Mouse (Mus musculus) subcutaneous adipose tissue, adult 2 months (tissue): ENCODE data around the gene Snx1. TPM values are rescaled to one million over a fixed set of nuclear protein-coding genes. Genes with fewer than 3 reads are reported as not detected.

ENCODE experiments used
- polyA plus RNA-seq: library from polyadenylated mRNA; depleted of rRNA; stranded (reverse); fragments of >200 nt; gene quantifications from 2 replicates; pipeline ENCODE4 v1.2.3, GENCODE M21; 2012; ENCODE audit warnings: low replicate concordance; rRNA removed

Snx1 gene
- polyA plus RNA-seq: 52.9 and 78.0 TPM in 2 replicates

DNA sequence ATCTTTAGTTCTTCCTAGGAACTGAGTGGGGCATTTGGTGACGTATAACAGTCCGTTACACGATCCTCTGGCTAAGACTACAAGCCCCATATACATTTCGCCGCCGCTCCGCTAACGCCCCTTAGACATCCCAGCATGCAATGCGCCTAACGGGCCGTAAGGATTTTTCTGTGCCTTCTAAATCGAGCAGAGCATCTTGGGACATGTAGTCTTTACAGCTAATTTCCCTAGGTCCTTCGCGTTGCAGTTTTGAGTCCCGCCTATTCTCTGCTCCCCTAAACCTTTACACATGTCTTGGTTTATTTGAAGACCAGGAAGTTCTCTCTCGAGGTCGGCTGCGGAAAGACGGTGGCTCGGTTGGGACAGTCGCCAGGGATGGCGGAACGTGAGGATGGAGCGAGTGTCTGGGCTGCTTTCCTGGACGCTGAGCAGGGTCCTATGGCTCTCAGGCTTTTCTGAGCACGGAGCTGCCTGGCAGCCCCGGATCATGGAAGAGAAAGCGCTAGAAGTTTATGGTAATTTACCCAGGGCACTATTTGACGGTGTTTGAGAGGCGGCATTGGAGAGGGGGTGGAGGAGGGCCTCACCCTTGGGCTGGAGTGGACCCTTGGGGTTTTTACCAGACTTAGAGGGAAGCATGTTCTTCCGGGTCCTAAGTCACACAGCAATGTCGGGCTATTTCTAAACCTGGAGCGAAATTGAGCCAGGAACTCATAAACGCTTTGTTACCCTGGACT is at the start of gene Snx1, which contains the start of gene Ciao2a:
Gene Snx1 (minus strand): TSS at position 132 of the 737 bp plus-strand sequence.
Gene Ciao2a (plus strand): TSS at position 156 of the 737 bp plus-strand sequence.

GRCm38 (mm10) chr9:66157958-66158830 is 31.8 kb upstream of the Snx1 start, which contains the start of gene Dapk2:
Dapk2 (plus strand) TSS chr9:66158223.

DNA sequence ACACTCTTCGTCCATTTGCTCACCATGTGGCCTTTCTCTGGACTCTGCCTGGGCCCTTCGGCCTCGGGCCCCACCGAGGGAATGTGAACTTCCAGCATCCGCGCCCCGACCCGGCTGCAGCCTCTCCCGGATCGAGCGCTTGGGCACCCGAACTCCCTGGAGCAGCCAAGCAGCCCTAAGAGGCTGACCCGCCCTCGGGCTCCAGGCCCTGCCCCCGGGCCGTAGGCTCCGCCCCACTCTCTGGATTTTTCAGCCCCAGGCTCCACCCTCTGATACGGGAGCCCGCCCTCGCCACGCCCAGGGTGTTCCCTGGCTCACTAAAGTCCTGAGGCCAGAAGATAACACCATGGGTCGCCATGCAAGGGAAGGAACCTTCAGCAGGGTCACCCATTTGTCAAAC is 56.8 kb downstream of the Snx1 start, which contains the start of gene Snx22:
Gene Snx22 (minus strand): TSS at position 137 of the 400 bp plus-strand sequence.

DNA sequence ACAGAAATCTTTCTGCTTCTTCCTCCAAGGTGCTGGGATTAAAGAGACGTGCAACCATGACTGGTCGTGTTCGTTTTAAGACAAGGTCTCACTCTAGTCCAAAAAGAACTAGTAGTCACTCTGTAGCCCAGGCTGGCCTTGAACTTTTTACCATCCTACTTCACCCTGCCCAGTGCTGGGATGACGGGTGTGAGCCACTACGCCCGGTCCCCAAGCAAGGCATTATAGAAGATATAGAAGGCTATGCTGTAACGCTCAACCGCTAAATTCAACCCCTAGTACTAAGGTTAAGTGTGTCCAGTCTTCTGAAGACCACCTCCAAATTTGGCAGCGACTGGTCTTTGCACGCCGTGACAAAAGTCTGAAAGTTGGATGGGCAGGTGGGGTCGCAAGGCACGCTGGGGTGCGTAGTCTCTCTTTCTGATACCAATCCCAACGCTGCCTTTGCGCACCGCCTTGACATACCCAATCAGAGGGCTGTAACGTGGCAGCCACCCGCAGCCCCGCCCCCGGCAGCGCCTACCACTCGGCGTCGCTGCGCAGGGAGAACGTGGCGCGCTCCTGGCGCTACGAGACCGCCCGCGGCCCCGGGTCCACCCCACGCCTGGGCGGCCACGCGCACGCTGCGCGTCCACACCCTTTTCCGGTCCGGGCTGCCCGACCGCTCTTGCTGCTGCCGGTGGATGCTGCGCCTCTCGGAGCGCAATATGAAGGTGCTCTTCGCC is 66.6 kb downstream of the Snx1 start, which contains the start of gene Ppib:
Gene Ppib (plus strand): TSS at position 640 of the 725 bp plus-strand sequence.

Other genes starting within 250 kb of the Snx1 start
- 0.34 and 9.4 TPM in 2 replicates for gene Pclaf, start 236.3 kb downstream of the Snx1 start, polyA plus RNA-seq
- 12.3 and 14.5 TPM in 2 replicates for gene Trip4, start 217.8 kb downstream of the Snx1 start, polyA plus RNA-seq
- 4.9 and 9.0 TPM in 2 replicates for gene Csnk1g1, start 217.7 kb downstream of the Snx1 start, polyA plus RNA-seq
- 202 and 333 TPM in 2 replicates for gene Ppib, start 66.4 kb downstream of the Snx1 start, polyA plus RNA-seq
- gene Snx22, start 56.9 kb downstream of the Snx1 start, polyA plus RNA-seq: 1.6 and 3.5 TPM in 2 replicates
- gene Ciao2a, start within 50 bp of the Snx1 start, polyA plus RNA-seq: 16.5 and 17.4 TPM in 2 replicates
- gene Dapk2, start 31.6 kb upstream of the Snx1 start, polyA plus RNA-seq: 9.2 and 11.8 TPM in 2 replicates
- 14.2 and 20.3 TPM in 2 replicates for gene Herc1, start 223.9 kb upstream of the Snx1 start, polyA plus RNA-seq